Mouse (Mus musculus) forebrain, embryonic 12.5 days (tissue): ENCODE results near the gene 4931406P16Rik. TPM values are rescaled to one million over a fixed set of nuclear protein-coding genes. Genes with fewer than 3 reads are reported as not detected.

Experiments used
- ATAC-seq: fragments of 200-750 bp; cut with Nextera tagmentation; 2 replicates; pipeline ENCODE4 v1.8.0; 2017; ENCODE audit warnings: moderate TSS enrichment; ENCODE audit not compliant: low FRiP score
- H3K27ac ChIP-seq: fragments of 300-500 bp; sonication (generic); 2 replicates; pipeline ENCODE4 v1.5.1; 2016; ENCODE audit warnings: mild to moderate bottlenecking
- H3K27me3 ChIP-seq: fragments of 300-500 bp; sonication (generic); 2 replicates; pipeline ENCODE4 v1.6.1; 2016; ENCODE audit warnings: mild to moderate bottlenecking
- H3K36me3 ChIP-seq: fragments of 300-500 bp; sonication (generic); replicated peaks from 2 replicates; pipeline ENCODE4 v1.6.1; 2016; ENCODE audit warnings: mild to moderate bottlenecking
- H3K4me1 ChIP-seq: fragments of 300-500 bp; sonication (generic); 2 replicates; pipeline ENCODE4 v1.6.1; 2016
- H3K4me2 ChIP-seq: fragments of 300-500 bp; sonication (generic); 2 replicates; pipeline ENCODE4 v1.6.1; 2016; ENCODE audit warnings: mild to moderate bottlenecking, moderate library complexity
- H3K4me3 ChIP-seq: fragments of 300-500 bp; sonication (generic); replicated peaks from 2 replicates; pipeline ENCODE4 v1.5.1; 2016; ENCODE audit warnings: mild to moderate bottlenecking
- H3K9ac ChIP-seq: fragments of 300-500 bp; sonication (generic); 2 replicates; pipeline ENCODE4 v1.6.1; 2016; ENCODE audit warnings: mild to moderate bottlenecking
- H3K9me3 ChIP-seq: fragments of 300-500 bp; sonication (generic); 2 replicates; pipeline ENCODE4 v1.6.1; 2016
- WGBS: fragments of 180-500 bp; shearing (Covaris S2); methylation state at CpG from one replicate; pipeline ENCODE4 v1.1.7; 2016; 5-methylcytosine and 5-hydroxymethylcytosine counted together
- polyA plus RNA-seq: library from polyadenylated mRNA; unstranded; fragments of >200 nt; fragmentation: Nextera tagmentation; extraction: Ambion mirVana; gene quantifications from 2 replicates; pipeline ENCODE4 v1.2.1, GENCODE M21; 2016

4931406P16Rik gene
- polyA plus RNA-seq, 1 experiment from 2014 or later: 33.4 TPM

DNA sequence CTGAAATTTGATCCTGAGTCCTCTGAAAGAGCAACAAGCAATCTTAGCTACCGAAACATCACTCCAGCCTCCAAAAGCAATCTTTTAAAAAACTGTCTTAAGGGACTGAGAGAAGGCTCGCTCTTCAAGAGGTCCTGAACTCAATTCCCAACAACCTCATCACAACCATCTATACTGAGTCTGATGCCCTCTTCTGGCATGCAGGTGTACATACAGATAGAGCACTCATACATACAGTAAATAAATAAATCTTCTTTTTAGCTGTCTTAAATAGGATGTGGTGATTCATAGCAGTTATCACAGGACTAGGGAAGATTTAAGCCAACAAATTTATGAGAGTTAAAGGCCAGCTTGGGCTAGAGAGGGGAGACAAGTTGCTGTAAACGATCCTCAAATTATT is 117.7 kb downstream of the 4931406P16Rik start:
- peaks cover 16% of the 10 kb centered on the region for H3K36me3 ChIP-seq
- H3K27me3 ChIP-seq: no peaks in the 10 kb centered on the region
- 0 out of 2 replicates have a peak, but pooled peaks have one; percentile 30 for ATAC-seq
- H3K4me3 ChIP-seq: peak overlapping the region; percentile 96
- peak overlapping the region; percentile 75 for H3K4me2 ChIP-seq
- no peak overlapping the region for H3K27ac ChIP-seq
- peak overlapping the region; percentile 88 for H3K9ac ChIP-seq
- H3K4me1 ChIP-seq: peaks cover 9% of the 10 kb centered on the region
- 52% methylated on average over 3 of the region's 3 CpGs for WGBS
- no peaks in the 10 kb centered on the region for H3K9me3 ChIP-seq

DNA sequence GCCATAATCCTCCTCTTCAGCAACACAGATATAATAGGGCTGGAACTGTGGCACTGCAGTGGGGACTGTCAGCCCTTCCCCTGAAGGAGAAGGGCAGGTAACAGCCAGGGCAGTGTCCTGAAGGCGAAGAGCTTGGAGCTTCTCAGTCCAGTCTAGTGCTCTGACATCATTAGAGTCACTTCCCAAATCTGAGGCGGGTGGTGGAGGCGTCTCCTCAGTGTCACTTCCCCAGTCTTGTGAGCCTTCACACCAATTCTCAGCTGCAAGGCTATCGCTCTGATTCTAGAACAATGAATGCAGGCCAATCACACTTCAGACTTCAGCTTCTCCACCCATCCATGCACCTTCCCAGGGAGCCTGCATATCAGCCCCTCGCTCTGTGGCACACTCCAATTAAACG is 120.5 kb downstream of the 4931406P16Rik start:
- 92% methylated on average over 6 of the region's 6 CpGs for WGBS
- peaks cover 9% of the 10 kb centered on the region for H3K4me1 ChIP-seq
- no peaks in the 10 kb centered on the region for H3K9me3 ChIP-seq
- H3K4me2 ChIP-seq: no peak overlapping the region
- H3K27me3 ChIP-seq: no peaks in the 10 kb centered on the region
- peaks cover 35% of the 10 kb centered on the region for H3K36me3 ChIP-seq
- ATAC-seq: no peak
- no peak overlapping the region for H3K27ac ChIP-seq
- H3K9ac ChIP-seq: no peak overlapping the region
- H3K4me3 ChIP-seq: no peak overlapping the region

DNA sequence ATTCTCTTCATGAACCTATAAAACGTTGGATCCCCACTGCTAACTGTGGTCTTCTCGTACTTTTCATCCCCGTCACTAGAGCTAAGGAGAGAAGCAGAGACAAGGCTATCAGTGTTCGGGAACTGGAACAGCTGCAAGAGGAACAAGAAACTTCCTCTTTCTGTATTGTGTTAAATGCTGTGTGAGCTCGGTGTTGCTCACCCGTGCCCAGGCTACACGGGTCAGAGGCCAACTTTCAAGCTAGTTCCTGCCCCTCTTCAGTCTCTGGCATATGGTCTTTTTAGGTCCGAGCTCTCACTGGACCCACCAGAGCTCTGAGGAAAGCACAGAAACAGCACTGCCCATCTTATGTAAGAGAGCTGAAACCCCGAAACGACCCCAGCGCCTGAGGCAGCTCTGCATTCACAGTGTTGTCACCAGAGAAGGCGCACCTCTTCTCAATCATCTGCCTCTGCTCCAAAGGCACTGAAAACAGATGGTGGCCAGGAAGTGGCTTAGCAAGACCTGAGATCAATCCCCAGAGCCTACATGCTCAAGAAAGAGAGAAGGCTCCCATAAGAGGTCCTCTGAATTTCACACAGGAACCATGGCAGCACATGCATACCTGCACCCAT is 123.9 kb downstream of the 4931406P16Rik start:
- Histone ChIP-seq H3K9me3 (no peaks in the 10 kb centered on the region), H3K4me1 (no peaks in the 10 kb centered on the region), H3K4me3 (no peak overlapping the region), H3K27ac (no peak overlapping the region), H3K36me3 (peaks cover 64% of the 10 kb centered on the region), H3K27me3 (no peaks in the 10 kb centered on the region), H3K4me2 (no peak overlapping the region), H3K9ac (no peak overlapping the region)
- ATAC-seq: no peak
- WGBS: 92% methylated on average over 12 of the region's 12 CpGs

Other genes starting within 250 kb of the 4931406P16Rik start
- not detected in 2 replicates for gene Scgb1b30, start 218.1 kb downstream of the 4931406P16Rik start, polyA plus RNA-seq
- 3.8 and 4.4 TPM in 2 replicates for gene Wtip, start 180.3 kb downstream of the 4931406P16Rik start, polyA plus RNA-seq
- gene Uba2, start 144.0 kb downstream of the 4931406P16Rik start, polyA plus RNA-seq: 251 and 253 TPM in 2 replicates
- 64.1 and 67.5 TPM in 2 replicates for gene Pdcd2l, start 116.9 kb downstream of the 4931406P16Rik start, polyA plus RNA-seq
- 260 and 266 TPM in 2 replicates for gene Gpi1, start 83.2 kb downstream of the 4931406P16Rik start, polyA plus RNA-seq
- not detected in 2 replicates for gene Gm6096, start 62.5 kb downstream of the 4931406P16Rik start, polyA plus RNA-seq
- gene Lsm14a, start 79.8 kb upstream of the 4931406P16Rik start, polyA plus RNA-seq: 115 and 121 TPM in 2 replicates